Mouse (Mus musculus) testis, adult 2 months (tissue): ENCODE results near the gene Nrxn2. TPM values are rescaled to one million over a fixed set of nuclear protein-coding genes. Genes with fewer than 3 reads are reported as not detected.

ENCODE experiments used
- H3K27ac ChIP-seq: fragments of 200-500 bp; 2 replicates; pipeline ENCODE4 v1.5.1; 2012; ENCODE audit warnings: low read depth, low read length; ENCODE audit not compliant: control insufficient read depth, insufficient read depth
- H3K27me3 ChIP-seq: fragments of 200-500 bp; 2 replicates; pipeline ENCODE4 v1.6.1; 2012; ENCODE audit warnings: mild to moderate bottlenecking, low read length, moderate library complexity; ENCODE audit not compliant: control insufficient read depth, insufficient read depth
- H3K36me3 ChIP-seq: fragments of 200-500 bp; 2 replicates; pipeline ENCODE4 v1.6.1; 2012; ENCODE audit warnings: mild to moderate bottlenecking, low read length; ENCODE audit not compliant: control insufficient read depth, insufficient read depth
- H3K4me1 ChIP-seq: fragments of 200-500 bp; 2 replicates; pipeline ENCODE4 v1.6.1; 2012; ENCODE audit warnings: low read length; ENCODE audit not compliant: control insufficient read depth, insufficient read depth
- H3K4me3 ChIP-seq: fragments of 200-500 bp; 2 replicates; pipeline ENCODE4 v1.5.1; 2012; ENCODE audit warnings: low read depth, mild to moderate bottlenecking, low read length, moderate library complexity, mixed read lengths; ENCODE audit not compliant: control insufficient read depth
- CTCF ChIP-seq: fragments of 200-500 bp; IDR thresholded peaks from 2 replicates; pipeline ENCODE4 v1.5.1; 2012; ENCODE audit warnings: low read depth, mild to moderate bottlenecking, inconsistent platforms, low read length, moderate library complexity; ENCODE audit not compliant: control insufficient read depth, insufficient read depth, insufficient replicate concordance
- POLR2A ChIP-seq: fragments of 200-500 bp; IDR thresholded peaks from 2 replicates; pipeline ENCODE4 v1.6.1; 2012; ENCODE audit warnings: low read depth, mild to moderate bottlenecking, inconsistent platforms, low read length, moderate library complexity; ENCODE audit not compliant: control insufficient read depth
- polyA plus RNA-seq: library from polyadenylated mRNA; depleted of rRNA; stranded (reverse); fragments of >200 nt; gene quantifications from 2 replicates; pipeline ENCODE4 v1.2.3, GENCODE M21; 2012

Gene Nrxn2
- polyA plus RNA-seq, 1 experiment: 2.5 TPM

- TF ChIP-seq CTCF: no peak
- no peak for TF ChIP-seq POLR2A
- H3K4me3 ChIP-seq: no peak overlapping the region
- no peaks in the 10 kb centered on the region for H3K36me3 ChIP-seq
- H3K27me3 ChIP-seq: no peaks in the 10 kb centered on the region
- no peak overlapping the region for H3K27ac ChIP-seq
- peaks cover 12% of the 10 kb centered on the region for H3K4me1 ChIP-seq
Measured at GRCm38 (mm10) chr19:6454041-6454720, 35.6 kb downstream of the Nrxn2 start.

- no peaks in the 10 kb centered on the region; the same call in 1 of the 2 replicates for H3K4me1 ChIP-seq
- H3K36me3 ChIP-seq: no peaks in the 10 kb centered on the region
- TF ChIP-seq POLR2A (no peak), CTCF (no peak)
- H3K27ac ChIP-seq: no peak overlapping the region
- no peaks in the 10 kb centered on the region for H3K27me3 ChIP-seq
- no peak overlapping the region for H3K4me3 ChIP-seq
Measured at GRCm38 (mm10) chr19:6459504-6459903, 41.0 kb downstream of the Nrxn2 start.

- no peak for TF ChIP-seq POLR2A
- H3K4me3 ChIP-seq: no peak overlapping the region
- H3K4me1 ChIP-seq: no peaks in the 10 kb centered on the region; the same call in 1 of the 2 replicates
- H3K27ac ChIP-seq: no peak overlapping the region
- no peaks in the 10 kb centered on the region for H3K27me3 ChIP-seq
- no peaks in the 10 kb centered on the region for H3K36me3 ChIP-seq
Measured at GRCm38 (mm10) chr19:6462841-6463240, 44.3 kb downstream of the Nrxn2 start.

DNA sequence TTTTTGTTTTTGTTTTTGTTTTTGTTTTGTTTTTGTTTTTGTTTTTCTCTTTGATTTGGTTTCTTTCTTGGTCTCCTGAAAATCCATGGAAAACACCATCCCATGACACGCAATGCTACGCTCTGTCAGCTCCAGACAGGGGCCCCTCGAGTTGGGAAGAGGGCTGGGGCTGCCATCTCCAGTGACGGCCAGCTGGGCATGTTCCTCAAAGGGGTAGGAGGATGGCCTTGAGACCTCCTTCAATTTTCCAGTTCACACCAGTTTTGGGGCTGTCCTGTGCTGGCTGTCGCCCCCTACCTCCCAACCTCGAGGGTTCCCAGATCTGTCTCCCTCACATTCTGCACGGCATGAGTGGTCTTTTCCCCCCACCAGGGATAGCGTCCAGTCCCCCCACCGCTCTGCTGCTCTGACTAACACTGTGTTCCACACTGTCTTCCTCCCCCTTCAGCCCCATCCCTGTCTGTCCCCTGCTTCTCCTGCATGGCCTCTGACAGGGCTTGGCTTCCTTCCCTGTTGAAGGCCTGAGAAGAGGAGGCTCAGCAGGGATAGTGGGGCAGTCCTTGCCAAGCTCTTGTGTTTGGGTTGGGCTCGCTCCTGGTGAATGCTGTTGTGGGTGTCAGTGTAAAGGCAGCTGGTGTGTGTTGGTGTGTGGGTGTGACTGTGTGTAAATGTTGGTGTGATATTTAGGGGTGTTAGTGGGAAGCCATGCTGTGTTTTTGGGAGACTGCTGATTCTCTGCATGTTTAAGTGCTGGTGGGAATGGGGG, 46.0 kb downstream of the Nrxn2 start:
- Histone ChIP-seq H3K36me3 (no peaks in the 10 kb centered on the region), H3K4me1 (no peaks in the 10 kb centered on the region; the same call in 1 of the 2 replicates), H3K4me3 (no peak overlapping the region), H3K27me3 (no peaks in the 10 kb centered on the region), H3K27ac (no peak overlapping the region)
- TF ChIP-seq CTCF: no peak
- TF ChIP-seq POLR2A: no peak

DNA sequence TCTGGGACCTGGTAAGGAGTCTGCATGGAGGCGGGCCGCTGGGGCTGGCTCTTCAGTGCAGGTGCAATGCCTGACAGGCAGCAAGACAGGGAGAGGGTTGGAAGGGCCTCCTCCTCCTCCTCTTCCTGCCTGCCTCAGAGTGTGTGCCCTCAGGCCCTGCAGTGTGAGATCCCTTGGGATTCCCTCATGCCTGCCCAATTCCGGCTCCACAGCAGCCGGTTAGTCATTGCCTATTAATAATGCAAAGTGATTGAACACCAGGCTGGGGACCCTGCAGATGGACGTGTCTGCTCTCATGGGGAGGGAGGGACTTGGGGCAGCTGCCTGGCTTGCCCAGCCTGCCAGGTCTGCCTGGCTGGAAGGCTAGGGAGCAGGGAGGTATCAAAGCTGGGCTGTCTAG, 46.6 kb downstream of the Nrxn2 start:
- no peaks in the 10 kb centered on the region; the same call in 1 of the 2 replicates for H3K4me1 ChIP-seq
- H3K4me3 ChIP-seq: no peak overlapping the region
- H3K27ac ChIP-seq: no peak overlapping the region

DNA sequence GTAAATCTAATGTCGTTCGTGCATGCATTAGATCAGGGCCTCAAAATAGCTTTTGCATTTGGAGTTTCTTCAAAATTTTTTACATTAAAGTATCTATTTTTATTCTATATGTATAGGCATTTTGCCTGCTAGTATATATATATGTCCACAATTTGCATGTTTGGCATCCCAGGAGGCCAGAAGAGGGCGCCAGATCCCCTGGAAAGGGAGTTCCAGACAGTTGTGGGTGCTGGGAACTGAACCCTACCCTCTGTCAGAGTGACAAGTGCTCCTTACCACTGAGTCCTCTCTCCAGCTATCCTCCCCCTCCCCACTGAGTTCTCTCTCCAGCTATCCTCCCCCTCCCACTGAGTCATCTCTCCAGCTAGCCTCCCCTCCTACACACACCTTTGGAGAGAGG, 48.4 kb downstream of the Nrxn2 start:
- no peak overlapping the region for H3K27ac ChIP-seq
- H3K27me3 ChIP-seq: no peaks in the 10 kb centered on the region
- H3K4me3 ChIP-seq: no peak overlapping the region
- no peaks in the 10 kb centered on the region for H3K36me3 ChIP-seq
- no peaks in the 10 kb centered on the region; the same call in 1 of the 2 replicates for H3K4me1 ChIP-seq
- TF ChIP-seq POLR2A (no peak), CTCF (peak; percentile 47; the same call in 1 of the 2 replicates)

More for the DNA sequence above, 46.6 kb downstream of the Nrxn2 start:
- TF ChIP-seq POLR2A (no peak), CTCF (no peak)
- H3K27me3 ChIP-seq: no peaks in the 10 kb centered on the region
- H3K36me3 ChIP-seq: no peaks in the 10 kb centered on the region

- Histone ChIP-seq H3K4me3 (peak overlapping the region; percentile 2; the same call in 1 of the 2 replicates), H3K36me3 (no peaks in the 10 kb centered on the region), H3K27ac (no peak overlapping the region), H3K4me1 (no peaks in the 10 kb centered on the region; the same call in 1 of the 2 replicates), H3K27me3 (no peaks in the 10 kb centered on the region)
- TF ChIP-seq POLR2A: no peak
- TF ChIP-seq CTCF: no peak
Measured at GRCm38 (mm10) chr19:6467374-6467979, 48.9 kb downstream of the Nrxn2 start.
